Mouse (Mus musculus) kidney, adult 18-20 months (tissue): Measurements from ENCODE around the gene Gm15319.
"Not testable (repeated sequence)": the region's sequence is repeated elsewhere in the genome, so short reads cannot be mapped to it uniquely, and the experiment has no call there.

Experiments
- DNase-seq: peaks from one replicate; pipeline ENCODE4 v3.0.0; 2021

Gm15319 gene

DNA sequence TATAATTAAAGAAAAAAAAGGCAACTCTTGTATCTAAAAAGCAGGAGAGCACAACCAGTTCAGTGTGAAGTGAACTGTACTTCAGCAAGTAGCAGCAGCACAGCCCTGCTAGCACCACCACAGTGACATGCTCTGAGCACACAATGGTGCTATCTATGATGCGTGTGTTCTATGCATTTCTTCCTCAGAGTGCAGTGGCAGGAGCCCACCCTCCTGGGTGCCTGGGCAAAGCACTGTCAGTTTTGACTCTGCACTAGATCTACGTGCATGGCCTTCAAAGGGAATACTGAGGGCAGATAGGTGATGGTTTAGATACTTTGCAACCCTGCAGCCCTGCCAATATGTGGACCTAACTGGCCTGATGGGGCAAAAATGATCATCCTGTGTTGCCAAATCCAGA is at the start of gene Gm15319:
Gm15319 (minus strand) TSS at position 101 of the 400 bp plus-strand sequence.
- not testable (repeated sequence) for DNase-seq

DNA sequence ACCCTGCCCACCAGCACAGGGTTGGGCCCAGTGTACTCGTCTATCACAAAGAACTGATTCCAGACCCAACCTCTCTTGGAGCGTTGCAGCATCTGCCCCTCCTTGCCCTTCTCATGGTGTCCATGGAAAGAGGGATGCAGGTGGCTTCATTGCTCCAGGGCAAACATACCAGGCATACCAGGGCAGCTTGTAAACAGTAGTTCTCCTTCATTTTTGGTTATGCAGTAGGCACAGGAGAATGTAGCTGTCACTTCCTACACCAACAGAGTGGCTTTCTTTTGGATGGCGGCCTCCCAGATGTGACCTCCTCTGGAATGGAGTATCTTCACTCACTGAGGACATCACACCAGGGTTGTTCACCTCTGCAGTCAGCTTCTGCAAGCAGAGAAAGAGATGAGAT is 47.3 kb upstream of the Gm15319 start:
- DNase-seq = not testable (repeated sequence)

GRCm38 (mm10) chr8:20408441-20409030 is 45.5 kb upstream of the Gm15319 start:
- DNase-seq = peak; percentile 19

GRCm38 (mm10) chr8:20389363-20389739 is 26.3 kb upstream of the Gm15319 start:
- peak; percentile 84 for DNase-seq

DNA sequence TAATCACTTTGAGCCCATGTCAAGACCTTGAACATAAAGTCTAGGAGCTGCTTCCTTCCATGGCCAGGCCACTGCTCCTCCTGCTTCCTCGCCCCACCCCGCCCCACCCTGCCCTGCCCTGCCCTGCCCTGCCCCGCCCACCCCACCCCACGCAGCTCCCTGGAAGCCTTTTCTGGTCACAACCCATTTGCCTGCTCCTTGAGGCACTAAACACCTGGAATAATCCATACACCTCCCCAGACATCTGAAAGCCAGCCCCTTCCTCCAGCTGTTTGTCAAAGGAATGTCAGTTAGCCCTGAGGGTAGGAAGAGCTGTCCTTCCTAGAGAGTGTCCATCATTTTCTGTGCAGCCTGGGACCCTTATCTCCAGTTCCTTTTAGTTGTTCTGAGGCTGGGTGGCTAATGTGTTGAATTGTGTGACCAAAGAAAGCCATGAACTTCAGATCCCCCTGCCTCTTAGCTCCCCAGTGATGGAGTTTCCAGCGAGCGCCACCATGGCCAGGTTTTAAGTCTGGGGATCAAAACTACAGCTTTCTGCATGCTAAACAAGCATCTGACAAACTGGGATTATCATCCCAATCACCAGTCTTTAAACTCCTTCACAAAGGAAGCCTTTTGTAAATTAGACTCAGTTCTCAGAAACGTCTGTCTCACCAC is 25.8 kb upstream of the Gm15319 start:
- DNase-seq = peak; percentile 27

- peak; percentile 16 for DNase-seq
Observed at GRCm38 (mm10) chr8:20387121-20387794, 24.2 kb upstream of the Gm15319 start.

- not testable (repeated sequence) for DNase-seq
Observed at GRCm38 (mm10) chr8:20384990-20385389, 22.0 kb upstream of the Gm15319 start.

- peak; percentile 46 for DNase-seq
Observed at GRCm38 (mm10) chr8:20384131-20384530, 21.1 kb upstream of the Gm15319 start.

GRCm38 (mm10) chr8:20382146-20382545 is 19.1 kb upstream of the Gm15319 start:
- DNase-seq = not testable (repeated sequence)

DNA sequence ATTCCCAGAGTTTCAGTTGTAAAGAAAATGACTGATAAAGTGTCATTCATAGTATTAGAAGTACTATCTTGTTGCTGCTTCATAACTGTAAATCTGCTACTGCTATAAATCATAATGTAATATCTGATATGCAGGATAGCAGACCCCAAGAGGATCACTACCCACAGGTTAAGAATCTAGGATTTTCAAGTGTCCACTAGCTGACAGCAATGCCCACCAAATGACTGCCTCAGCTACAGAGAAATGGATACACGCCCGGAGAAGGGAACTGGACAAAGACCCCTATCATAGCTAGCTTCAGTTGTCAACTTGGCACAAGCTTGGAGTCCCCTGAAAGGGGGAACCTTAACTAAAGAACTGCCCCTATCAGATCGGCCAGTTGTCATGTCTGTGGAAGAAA is 18.6 kb upstream of the Gm15319 start:
- DNase-seq = not testable (repeated sequence)

DNA sequence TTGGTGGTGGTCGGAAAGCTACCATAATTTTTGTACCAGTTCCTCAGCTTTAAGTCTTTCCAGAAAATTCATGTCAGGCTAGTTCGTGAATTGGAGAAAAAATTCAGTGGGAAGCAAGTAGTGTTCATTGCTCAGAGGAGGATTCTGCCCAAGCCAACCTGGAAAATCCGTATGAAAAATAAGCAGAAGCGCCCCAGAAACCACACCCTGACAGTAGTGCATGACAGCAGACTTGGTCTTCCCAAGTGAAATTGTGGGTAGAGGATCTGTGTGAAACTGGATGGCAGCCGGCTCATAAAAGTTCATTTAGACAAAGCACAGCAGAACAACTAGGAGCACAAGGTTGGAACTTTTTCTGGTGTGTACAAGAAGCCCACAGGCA is 18.2 kb upstream of the Gm15319 start:
- not testable (repeated sequence) for DNase-seq

GRCm38 (mm10) chr8:20380590-20381238 is 17.7 kb upstream of the Gm15319 start:
- peak; percentile 17 for DNase-seq

GRCm38 (mm10) chr8:20379650-20380436 is 16.8 kb upstream of the Gm15319 start:
- peak; percentile 25 for DNase-seq

- DNase-seq = peak; percentile 35
Observed at GRCm38 (mm10) chr8:20378786-20379649, 16.0 kb upstream of the Gm15319 start.

DNA sequence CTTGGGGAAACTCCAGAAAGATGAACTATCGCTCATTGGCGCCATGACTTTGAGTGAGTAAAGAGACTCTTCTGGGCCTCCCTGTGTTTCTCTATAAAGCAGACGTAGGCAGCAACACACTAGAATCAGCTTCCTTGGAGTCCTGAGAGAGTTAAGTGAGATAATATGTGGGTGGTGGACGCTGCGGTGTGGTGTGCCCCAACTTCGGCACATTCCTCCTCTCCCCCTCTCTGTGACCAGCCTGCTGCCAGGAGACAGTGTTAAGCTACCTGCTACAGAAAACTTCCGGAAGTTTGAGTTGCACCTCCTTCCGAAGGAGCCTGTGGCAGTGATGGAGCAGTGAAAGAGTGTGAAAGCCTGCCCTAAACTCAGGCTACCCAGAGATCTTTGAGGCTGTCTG is 15.3 kb upstream of the Gm15319 start:
- peak; percentile 48 for DNase-seq

DNA sequence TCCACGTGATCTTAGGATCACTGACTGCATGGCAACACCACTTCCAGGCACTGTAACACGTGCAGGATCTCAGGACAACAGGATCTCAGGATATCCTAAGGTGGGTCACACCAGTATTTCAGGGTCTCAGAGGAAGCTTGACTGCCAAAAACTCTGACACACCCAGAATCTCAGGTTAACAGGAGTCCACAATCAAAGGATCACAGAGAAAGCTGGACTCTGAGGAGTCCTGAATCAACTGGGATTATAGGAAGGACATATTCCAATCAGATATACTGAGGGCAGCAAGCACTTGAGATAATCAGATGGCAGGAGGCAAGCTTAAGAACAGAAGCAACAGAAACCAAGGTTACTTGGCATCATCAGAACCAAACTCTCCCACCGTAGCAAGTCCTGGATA is 12.7 kb upstream of the Gm15319 start:
- DNase-seq = peak; percentile 20

DNA sequence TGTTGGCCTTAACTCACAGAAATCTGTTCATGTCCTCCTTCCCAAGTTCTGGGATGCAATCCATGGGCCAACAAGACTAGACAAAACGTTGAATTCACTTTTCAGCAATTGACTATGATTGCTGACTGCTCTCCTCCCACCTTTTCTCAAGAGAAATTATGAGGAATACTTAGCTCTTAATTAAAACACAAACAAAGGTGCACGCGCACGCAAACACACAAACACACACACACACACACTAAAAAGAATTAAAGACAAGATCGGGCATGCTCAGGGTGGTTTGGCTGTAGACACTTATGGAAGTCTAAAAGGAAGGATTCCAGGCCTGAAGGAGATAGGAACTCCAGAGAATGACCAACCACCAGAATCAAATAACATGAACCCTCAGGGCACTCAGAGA is 6.6 kb downstream of the Gm15319 start:
- peak; percentile 3 for DNase-seq

GRCm38 (mm10) chr8:20353579-20353978 is 9.4 kb downstream of the Gm15319 start:
- peak; percentile 10 for DNase-seq

DNA sequence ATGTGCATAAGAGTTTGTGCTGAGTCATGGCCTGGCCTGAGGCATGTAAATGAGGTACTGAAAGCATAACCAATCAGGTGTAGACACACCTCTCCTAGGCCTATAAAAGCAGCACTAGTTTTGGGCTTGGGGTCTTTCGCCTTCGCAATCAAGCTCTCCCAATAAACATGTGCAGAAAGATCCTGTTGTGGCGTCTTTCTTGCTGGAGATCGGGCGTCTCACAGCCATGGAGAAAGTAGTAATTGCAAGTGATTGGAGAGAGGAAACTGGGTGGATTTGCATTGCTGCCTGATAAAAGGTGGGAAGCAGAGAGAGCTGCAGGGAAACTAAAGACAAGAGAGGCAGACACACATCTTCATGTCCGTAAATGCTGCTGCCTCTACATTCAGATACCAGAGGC is 60.3 kb downstream of the Gm15319 start:
- not testable (repeated sequence) for DNase-seq

DNA sequence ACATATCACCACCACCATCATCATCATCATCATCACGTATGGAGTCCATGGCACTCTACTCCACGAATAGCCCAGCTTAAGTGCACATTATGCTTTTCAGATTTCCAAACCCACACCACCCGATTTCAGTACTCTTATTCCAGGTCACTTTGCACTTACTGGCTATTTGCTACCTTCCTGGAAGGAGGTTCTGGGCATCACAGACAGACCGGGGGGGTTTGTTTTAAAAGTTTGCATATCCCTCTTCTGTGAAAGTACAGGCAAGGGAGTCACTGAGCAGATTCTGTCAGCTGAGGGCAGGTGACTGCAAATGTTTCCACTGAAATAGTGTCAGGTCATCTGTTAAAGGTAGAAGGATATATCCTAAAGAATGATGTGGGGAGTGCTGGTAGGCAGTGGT is 63.0 kb downstream of the Gm15319 start:
- not testable (repeated sequence) for DNase-seq

DNA sequence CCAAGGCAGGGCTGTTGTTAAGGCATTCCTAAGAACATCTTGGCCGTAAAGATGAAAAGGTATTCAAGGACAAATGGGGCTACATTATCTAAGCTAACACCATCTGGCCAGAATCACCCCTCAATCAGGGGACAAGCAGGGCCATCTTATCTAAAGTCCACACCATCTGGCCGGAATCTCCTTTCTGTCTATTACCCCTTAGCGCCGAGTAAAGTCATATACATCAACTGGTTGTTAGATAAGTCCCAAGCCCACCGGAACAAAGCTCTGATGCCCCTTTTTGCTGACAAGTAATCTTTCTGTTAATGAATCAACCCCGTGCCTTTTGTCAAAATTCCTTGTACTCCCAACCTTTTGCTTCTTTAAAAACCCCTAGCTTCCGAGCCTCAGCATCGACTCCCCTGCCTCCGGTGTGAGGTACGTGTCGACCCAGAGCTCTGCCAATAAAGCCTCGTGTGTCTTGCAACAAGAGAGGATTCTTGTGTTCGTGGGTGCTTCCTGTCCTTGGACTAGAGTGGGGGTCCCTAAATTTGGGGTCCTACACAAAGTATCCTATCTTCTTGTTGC is 65.0 kb downstream of the Gm15319 start:
- DNase-seq = peak; percentile 24
